Mouse (Mus musculus) cerebellum, adult 2 months (tissue): ENCODE measurements around the gene Lsamp. TPM values are rescaled to one million over a fixed set of nuclear protein-coding genes. Genes with fewer than 3 reads are reported as not detected.

Source experiments
- DNase-seq, 2 experiments: peaks; one replicate each; pipeline ENCODE4 v3.0.0; 2021
- H3K27ac ChIP-seq: fragments of 200-500 bp; 2 replicates; pipeline ENCODE4 v1.5.1; 2012; ENCODE audit warnings: low read length, control low read depth, inconsistent platforms; ENCODE audit not compliant: insufficient read depth
- H3K27me3 ChIP-seq: fragments of 200-500 bp; 2 replicates; pipeline ENCODE4 v1.6.1; 2012; ENCODE audit warnings: inconsistent platforms, mild to moderate bottlenecking, low read length, moderate library complexity; ENCODE audit not compliant: control insufficient read depth, insufficient read depth
- H3K4me1 ChIP-seq: fragments of 200-500 bp; 2 replicates; pipeline ENCODE4 v1.6.1; 2011; ENCODE audit warnings: low read length; ENCODE audit not compliant: control insufficient read depth, insufficient read depth
- H3K4me3 ChIP-seq: fragments of 200-500 bp; replicated peaks from 2 replicates; pipeline ENCODE3; 2011; ENCODE audit warnings: mild to moderate bottlenecking, low read depth, low read length, control low read depth; ENCODE audit not compliant: insufficient read depth
- CTCF ChIP-seq: fragments of 200-500 bp; IDR thresholded peaks from 2 replicates; pipeline ENCODE4 v1.5.1; 2011; ENCODE audit warnings: low read depth, mild to moderate bottlenecking, control low read depth, low read length, moderate library complexity, borderline replicate concordance; ENCODE audit not compliant: insufficient read depth
- POLR2A ChIP-seq: fragments of 200-500 bp; IDR thresholded peaks from 2 replicates; pipeline ENCODE4 v1.6.1; 2011; ENCODE audit warnings: low read length, control low read depth, borderline replicate concordance; ENCODE audit not compliant: insufficient read depth
- WGBS: fragments of 180-500 bp; shearing (Covaris S2); methylation state at CpG from one replicate; pipeline ENCODE4 v1.1.7; 2018; 5-methylcytosine and 5-hydroxymethylcytosine counted together
- polyA plus RNA-seq: library from polyadenylated mRNA; depleted of rRNA; stranded (reverse); fragments of >200 nt; gene quantifications from 2 replicates; pipeline ENCODE4 v1.2.3, GENCODE M21; 2012

Gene Lsamp
- polyA plus RNA-seq, 1 experiment, result 143 TPM

DNA sequence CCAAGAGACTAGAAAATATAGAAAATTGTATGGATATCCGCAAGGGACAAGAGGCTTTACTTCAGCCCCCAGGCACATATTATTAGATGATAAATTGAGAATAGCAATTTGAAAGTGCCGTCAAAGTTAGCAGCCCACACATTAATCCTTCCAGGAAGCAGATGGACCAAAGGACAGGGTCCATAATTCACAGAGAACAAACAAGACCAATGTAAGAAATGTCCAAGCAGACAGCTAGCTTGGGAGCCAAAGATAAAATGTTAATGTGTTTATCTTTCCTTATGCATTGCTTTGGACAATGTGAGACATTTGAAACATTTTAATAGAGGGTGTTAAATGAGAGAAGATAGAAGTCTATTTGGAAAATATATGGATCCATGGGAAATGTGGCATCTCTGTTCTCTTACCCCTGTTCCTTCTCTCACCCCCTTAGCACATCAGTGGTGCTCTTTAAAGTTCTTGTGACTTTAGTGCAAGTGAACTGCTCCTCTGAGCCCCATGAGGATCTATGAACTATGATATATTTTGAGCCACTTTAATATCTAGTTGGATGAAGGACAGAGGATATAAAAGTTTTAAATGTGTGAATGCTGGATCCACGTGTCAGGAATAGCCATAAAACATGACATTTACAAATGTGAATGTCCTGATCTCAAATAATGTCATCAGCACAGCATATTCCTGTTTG lies 1952.9 kb downstream of the Lsamp start:
- Histone ChIP-seq H3K27ac (no peak overlapping the region), H3K4me1 (peaks cover 20% of the 10 kb centered on the region; the same call in 1 of the 2 replicates), H3K4me3 (no peak overlapping the region), H3K27me3 (no peaks in the 10 kb centered on the region)
- DNase-seq, result no peak
- TF ChIP-seq POLR2A (no peak), CTCF (no peak)
- WGBS, result 83% methylated on average over 3 of the region's 3 CpGs

DNA sequence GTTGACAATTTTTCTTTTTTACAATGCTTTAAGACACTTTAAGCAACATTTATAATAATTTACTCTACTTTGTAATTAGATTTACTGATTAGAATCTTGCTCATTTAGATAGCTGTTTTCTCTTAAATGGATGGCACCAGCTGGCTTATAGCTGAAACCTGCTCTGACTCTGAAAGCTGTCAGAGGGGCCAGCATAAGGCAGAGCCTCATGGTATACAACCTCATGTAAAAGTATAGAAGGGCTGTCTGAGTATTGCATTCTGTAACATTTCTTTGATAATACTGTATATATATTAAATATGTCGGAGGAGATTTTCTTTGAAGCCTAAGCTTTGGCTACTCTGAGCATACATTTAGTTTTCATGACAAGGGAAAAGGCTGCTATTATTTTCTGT lies 1953.4 kb downstream of the Lsamp start:
- Histone ChIP-seq H3K27me3 (no peaks in the 10 kb centered on the region), H3K4me1 (peaks cover 25% of the 10 kb centered on the region; the same call in 1 of the 2 replicates), H3K27ac (no peak overlapping the region; the same call in 1 of the 2 replicates), H3K4me3 (no peak overlapping the region)
- 100% methylated on average over 1 of the region's 1 CpGs for WGBS
- DNase-seq, result no peak
- TF ChIP-seq POLR2A, result no peak
- no peak for TF ChIP-seq CTCF

DNA sequence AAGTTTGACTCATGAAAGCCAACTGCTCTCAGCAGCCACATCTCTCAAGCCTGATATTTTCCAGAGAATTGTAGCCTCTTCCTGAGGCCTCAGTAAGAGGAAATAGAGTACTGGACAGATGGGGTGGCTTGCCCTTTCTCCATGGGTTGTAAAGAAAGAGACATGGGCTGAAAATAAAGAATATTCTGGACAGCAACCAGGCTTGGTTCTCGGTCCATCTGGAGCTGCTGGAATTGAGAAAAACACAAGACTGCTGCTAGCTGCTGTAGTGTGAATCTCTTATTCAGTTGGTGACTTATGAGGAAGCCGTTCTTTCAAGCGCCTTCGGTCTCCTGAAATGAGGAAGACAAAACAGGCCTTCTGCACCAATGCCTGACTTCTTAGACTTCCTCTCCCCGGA lies 1954.1 kb downstream of the Lsamp start:
- no peaks in the 10 kb centered on the region for H3K27me3 ChIP-seq
- H3K4me3 ChIP-seq, result no peak overlapping the region
- DNase-seq, result peak; percentile 52 to 77
- peak overlapping the region; percentile 77 for H3K27ac ChIP-seq
- H3K4me1 ChIP-seq, result peaks cover 27% of the 10 kb centered on the region; the same call in 1 of the 2 replicates
- WGBS, result 41% methylated on average over 5 of the region's 5 CpGs
- no peak for TF ChIP-seq POLR2A

DNA sequence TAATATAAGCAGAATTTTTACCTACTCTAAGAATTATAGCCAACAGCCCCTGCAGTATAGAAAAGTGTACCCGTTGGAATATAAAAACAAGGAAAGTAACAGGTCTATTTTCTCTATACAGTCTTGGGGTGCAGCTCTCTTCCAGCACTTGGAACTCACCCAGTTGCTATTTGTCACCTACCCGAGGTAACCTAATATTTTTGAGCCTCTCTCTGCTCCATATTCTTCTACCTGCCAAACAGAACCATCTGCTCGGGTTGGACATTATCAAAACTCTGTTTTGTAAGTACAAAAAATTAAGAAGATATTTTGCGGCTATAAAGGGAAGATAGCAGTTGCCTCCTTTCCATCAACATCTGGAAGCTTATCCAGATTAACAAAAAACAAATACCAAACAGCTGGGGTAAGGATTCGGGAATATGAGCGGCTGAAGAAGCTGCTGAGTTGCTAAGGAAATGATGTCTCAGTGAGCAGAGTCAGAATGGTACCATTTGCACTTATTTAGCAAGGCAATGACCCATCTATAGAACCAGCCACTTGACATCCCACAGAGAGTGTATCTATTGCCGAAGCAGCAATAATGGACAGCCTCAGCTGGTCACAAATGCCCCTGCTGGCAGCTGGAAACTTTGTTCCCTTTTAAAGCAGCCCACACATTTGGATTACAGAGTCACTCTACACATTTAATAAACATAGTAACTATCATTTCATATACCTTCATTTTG lies 1957.6 kb downstream of the Lsamp start:
- Histone ChIP-seq H3K4me1 (peaks cover 17% of the 10 kb centered on the region; the same call in 1 of the 2 replicates), H3K27ac (peak overlapping the region; percentile 53; the same call in 1 of the 2 replicates), H3K27me3 (no peaks in the 10 kb centered on the region), H3K4me3 (no peak overlapping the region)
- TF ChIP-seq CTCF (no peak), POLR2A (no peak)
- WGBS, result 8% methylated on average over 7 of the region's 7 CpGs
- DNase-seq, result peak; percentile 66 to 93

DNA sequence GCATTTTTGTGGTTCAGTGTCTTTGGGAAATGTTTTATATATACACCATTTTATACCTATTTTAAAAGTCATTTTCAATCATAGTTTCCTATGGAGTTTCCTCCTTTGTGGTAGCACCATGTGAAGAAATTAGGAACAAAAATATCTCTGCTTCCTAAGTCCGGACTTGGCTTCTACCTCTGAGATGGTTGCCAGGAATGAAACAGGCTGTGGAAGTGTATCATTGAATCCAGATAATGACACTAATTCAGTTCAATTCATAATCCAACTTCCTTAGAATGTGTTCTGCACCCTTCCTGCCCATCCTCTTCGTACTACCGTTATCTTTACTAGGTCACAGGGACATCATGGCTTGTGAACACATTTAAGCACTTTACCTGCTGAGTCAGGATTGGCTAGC lies 1973.7 kb downstream of the Lsamp start:
- Histone ChIP-seq H3K4me3 (no peak overlapping the region), H3K27ac (no peak overlapping the region), H3K27me3 (no peaks in the 10 kb centered on the region), H3K4me1 (peaks cover 2% of the 10 kb centered on the region; the same call in 1 of the 2 replicates)
- no peak for TF ChIP-seq POLR2A
- no peak for TF ChIP-seq CTCF
- DNase-seq, result peak; percentile 38 to 80
- 10% methylated on average over 3 of the region's 3 CpGs for WGBS

DNA sequence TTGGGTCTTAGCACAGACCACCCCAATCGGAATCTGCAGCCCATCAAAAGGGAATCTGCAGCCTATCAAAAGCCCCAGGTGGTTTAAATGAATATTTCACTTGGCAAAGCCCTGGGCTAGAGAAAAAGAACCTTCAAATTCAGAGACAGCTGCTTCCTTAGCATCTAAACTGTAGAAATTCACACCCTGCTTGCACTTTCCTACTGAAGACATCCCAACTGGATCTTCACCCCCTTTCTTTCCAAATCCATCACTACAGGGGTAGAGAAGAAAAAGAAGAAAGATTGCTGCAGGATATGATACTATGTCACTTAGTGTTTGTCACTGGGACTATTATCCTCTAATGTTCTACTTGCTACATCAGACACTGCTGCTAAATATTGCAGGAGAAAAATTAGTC lies 1981.5 kb downstream of the Lsamp start:
- H3K4me3 ChIP-seq, result no peak overlapping the region
- no peak for TF ChIP-seq CTCF
- no peak for TF ChIP-seq POLR2A
- H3K4me1 ChIP-seq, result peaks cover 3% of the 10 kb centered on the region; the same call in 1 of the 2 replicates
- WGBS, result 50% methylated on average over 1 of the region's 1 CpGs
- no peak overlapping the region for H3K27ac ChIP-seq
- no peak for DNase-seq
- no peaks in the 10 kb centered on the region for H3K27me3 ChIP-seq

DNA sequence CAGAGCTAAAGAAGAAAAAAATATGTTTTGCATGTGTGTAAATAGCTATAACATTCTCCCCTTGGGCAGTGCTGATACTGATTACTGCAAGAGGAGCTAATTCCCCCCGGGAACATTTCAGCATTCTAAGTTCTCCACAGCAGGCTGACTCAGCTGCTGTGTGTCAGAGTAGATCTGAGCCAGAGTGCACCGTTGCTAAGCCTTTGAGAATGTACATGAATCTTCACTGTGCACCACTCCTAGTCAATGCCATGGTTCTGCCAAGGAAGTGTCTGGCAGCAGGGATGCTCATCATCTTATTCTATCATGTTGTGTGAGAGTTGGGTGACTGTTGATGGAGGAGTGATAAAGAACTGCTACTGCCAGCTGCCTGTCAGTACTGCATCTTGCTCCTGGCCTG lies 1985.1 kb downstream of the Lsamp start:
- DNase-seq, result no peak
- H3K4me3 ChIP-seq, result no peak overlapping the region
- 40% methylated on average over 2 of the region's 2 CpGs for WGBS
- no peak for TF ChIP-seq POLR2A
- no peak for TF ChIP-seq CTCF
- H3K27ac ChIP-seq, result no peak overlapping the region
- H3K4me1 ChIP-seq, result peaks cover 5% of the 10 kb centered on the region
- H3K27me3 ChIP-seq, result no peaks in the 10 kb centered on the region
